Mouse (Mus musculus) limb, embryonic 14.5 days (tissue): Measurements from ENCODE around the gene Ptpn4. TPM values are rescaled to one million over a fixed set of nuclear protein-coding genes. Genes with fewer than 3 reads are reported as not detected.

Experiments used
- ATAC-seq: fragments of 200-750 bp; cut with Nextera tagmentation; 2 replicates; pipeline ENCODE4 v1.8.0; 2017; ENCODE audit warnings: low read depth, moderate number of reproducible peaks, moderate TSS enrichment; ENCODE audit not compliant: low FRiP score
- DNase-seq: peaks from one replicate; pipeline ENCODE4 v3.0.0-alpha.2; 2015; ENCODE audit warnings: low spot score
- H3K27ac ChIP-seq: fragments of 300-500 bp; sonication (generic); replicated peaks from 2 replicates; pipeline ENCODE4 v1.5.1; 2014; ENCODE audit warnings: low read depth, mild to moderate bottlenecking, low read length, moderate library complexity, mixed read lengths
- H3K27me3 ChIP-seq: fragments of 300-500 bp; sonication (generic); 2 replicates; pipeline ENCODE4 v1.6.1; 2014; ENCODE audit warnings: low read length, mixed read lengths; ENCODE audit not compliant: control insufficient read depth, insufficient read depth
- H3K36me3 ChIP-seq: fragments of 300-500 bp; sonication (generic); 2 replicates; pipeline ENCODE4 v1.6.1; 2014; ENCODE audit warnings: mild to moderate bottlenecking, low read length, moderate library complexity, mixed read lengths; ENCODE audit not compliant: control insufficient read depth, insufficient read depth
- H3K4me1 ChIP-seq: fragments of 300-500 bp; sonication (generic); 2 replicates; pipeline ENCODE4 v1.6.1; 2014; ENCODE audit warnings: antibody characterized with exemption, low read length, mixed read lengths; ENCODE audit not compliant: control insufficient read depth, insufficient read depth
- H3K4me2 ChIP-seq: fragments of 300-500 bp; sonication (generic); replicated peaks from 2 replicates; pipeline ENCODE4 v1.6.1; 2014; ENCODE audit warnings: low read depth, mild to moderate bottlenecking, low read length, moderate library complexity; ENCODE audit not compliant: severe bottlenecking
- H3K4me3 ChIP-seq: fragments of 300-500 bp; sonication (generic); replicated peaks from 2 replicates; pipeline ENCODE4 v1.5.1; 2014; ENCODE audit warnings: low read length
- H3K9ac ChIP-seq: fragments of 300-500 bp; sonication (generic); 2 replicates; pipeline ENCODE4 v1.6.1; 2014; ENCODE audit warnings: mild to moderate bottlenecking, low read depth, low read length, moderate library complexity; ENCODE audit not compliant: severe bottlenecking
- H3K9me3 ChIP-seq: fragments of 300-500 bp; sonication (generic); 2 replicates; pipeline ENCODE4 v1.6.1; 2016; ENCODE audit warnings: low read length; ENCODE audit not compliant: control insufficient read depth
- POLR2A ChIP-seq: fragments of 200-500 bp; IDR thresholded peaks from 2 replicates; pipeline ENCODE4 v1.8.0; 2012; ENCODE audit warnings: inconsistent platforms, mild to moderate bottlenecking, moderate library complexity, borderline replicate concordance; ENCODE audit not compliant: insufficient read depth, insufficient read length; ENCODE audit errors: extremely low read depth
- WGBS: fragments of 180-500 bp; shearing (Covaris S2); extraction: QIAGEN DNeasy Blood & Tissue Kit; methylation state at CpG from one replicate; pipeline ENCODE4 v1.1.7; 2014; 5-methylcytosine and 5-hydroxymethylcytosine counted together
- polyA plus RNA-seq, 2 experiments: library from polyadenylated mRNA; depleted of rRNA in 1 of 2; stranded (reverse) in 1 of 2; unstranded in 1 of 2; fragments of >200 nt; fragmentation: Nextera tagmentation in 1 of 2; extraction: Ambion mirVana in 1 of 2; gene quantifications; 2 replicates each; pipeline versions ENCODE4 v1.2.1 to v1.2.3; 2012 to 2014

The Ptpn4 gene
- polyA plus RNA-seq, 2 experiments, result 4.2 to 7.5 TPM

- Histone ChIP-seq H3K4me3 (no peak overlapping the region), H3K27me3 (no peaks in the 10 kb centered on the region), H3K4me1 (no peaks in the 10 kb centered on the region), H3K4me2 (no peak overlapping the region), H3K27ac (no peak overlapping the region), H3K36me3 (no peaks in the 10 kb centered on the region; the same call in 1 of the 2 replicates), H3K9ac (no peak overlapping the region), H3K9me3 (no peaks in the 10 kb centered on the region)
- TF ChIP-seq POLR2A, result no peak
- DNase-seq, result no peak
- 97% methylated on average over 2 of the region's 2 CpGs for WGBS
- no peak for ATAC-seq
These were observed 31.4 kb downstream of the Ptpn4 start for GRCm38 (mm10) chr1:119805984-119806383.

- H3K36me3 ChIP-seq, result no peaks in the 10 kb centered on the region; the same call in 1 of the 2 replicates
- H3K27ac ChIP-seq, result no peak overlapping the region
- ATAC-seq, result no peak
- no peaks in the 10 kb centered on the region for H3K27me3 ChIP-seq
- H3K4me3 ChIP-seq, result no peak overlapping the region
- 53% methylated on average over 1 of the region's 1 CpGs for WGBS
- no peak for TF ChIP-seq POLR2A
- DNase-seq, result no peak
- H3K9me3 ChIP-seq, result no peaks in the 10 kb centered on the region
- H3K4me1 ChIP-seq, result no peaks in the 10 kb centered on the region
- H3K9ac ChIP-seq, result no peak overlapping the region
- no peak overlapping the region for H3K4me2 ChIP-seq
These were observed 32.8 kb downstream of the Ptpn4 start for GRCm38 (mm10) chr1:119804586-119804985.

- Histone ChIP-seq H3K27me3 (no peaks in the 10 kb centered on the region), H3K4me2 (no peak overlapping the region), H3K9me3 (no peaks in the 10 kb centered on the region), H3K36me3 (no peaks in the 10 kb centered on the region), H3K9ac (no peak overlapping the region), H3K4me3 (no peak overlapping the region), H3K27ac (no peak overlapping the region), H3K4me1 (peaks cover 4% of the 10 kb centered on the region; the same call in 1 of the 2 replicates)
- DNase-seq, result no peak
- no peak for TF ChIP-seq POLR2A
- no peak for ATAC-seq
These were observed 42.2 kb downstream of the Ptpn4 start for GRCm38 (mm10) chr1:119795174-119795573.

- WGBS, result 90% methylated on average over 1 of the region's 1 CpGs
- no peak overlapping the region for H3K4me3 ChIP-seq
- H3K4me2 ChIP-seq, result no peak overlapping the region
- no peak for ATAC-seq
- H3K9ac ChIP-seq, result no peak overlapping the region
- no peak overlapping the region for H3K27ac ChIP-seq
- no peaks in the 10 kb centered on the region for H3K9me3 ChIP-seq
- no peak for DNase-seq
- TF ChIP-seq POLR2A, result no peak
- H3K4me1 ChIP-seq, result peaks cover 4% of the 10 kb centered on the region; the same call in 1 of the 2 replicates
- H3K36me3 ChIP-seq, result no peaks in the 10 kb centered on the region
- no peaks in the 10 kb centered on the region for H3K27me3 ChIP-seq
These were observed 43.1 kb downstream of the Ptpn4 start for GRCm38 (mm10) chr1:119794342-119794741.

GRCm38 (mm10) chr1:119790616-119791015 lies 46.8 kb downstream of the Ptpn4 start:
- WGBS, result 20% methylated on average over 1 of the region's 1 CpGs
- peaks cover 4% of the 10 kb centered on the region; the same call in 1 of the 2 replicates for H3K4me1 ChIP-seq
- H3K36me3 ChIP-seq, result no peaks in the 10 kb centered on the region
- no peak overlapping the region for H3K27ac ChIP-seq
- peak; percentile 9 for DNase-seq
- no peak for TF ChIP-seq POLR2A
- ATAC-seq, result no peak
- no peaks in the 10 kb centered on the region for H3K9me3 ChIP-seq
- H3K4me3 ChIP-seq, result no peak overlapping the region
- no peaks in the 10 kb centered on the region for H3K27me3 ChIP-seq
- no peak overlapping the region for H3K9ac ChIP-seq
- H3K4me2 ChIP-seq, result no peak overlapping the region

GRCm38 (mm10) chr1:119775915-119776314 lies 61.5 kb downstream of the Ptpn4 start:
- Histone ChIP-seq H3K9ac (no peak overlapping the region), H3K4me3 (no peak overlapping the region), H3K27me3 (no peaks in the 10 kb centered on the region), H3K27ac (no peak overlapping the region), H3K36me3 (0 out of 2 replicates have a peak, but pooled peaks cover under 1% of the 10 kb centered on the region), H3K4me2 (no peak overlapping the region), H3K9me3 (no peaks in the 10 kb centered on the region), H3K4me1 (no peaks in the 10 kb centered on the region)
- ATAC-seq, result no peak
- DNase-seq, result no peak
- no peak for TF ChIP-seq POLR2A
- 41% methylated on average over 2 of the region's 2 CpGs for WGBS
